Mouse (Mus musculus): ENCODE measurements around the gene Twf1.

DNA sequence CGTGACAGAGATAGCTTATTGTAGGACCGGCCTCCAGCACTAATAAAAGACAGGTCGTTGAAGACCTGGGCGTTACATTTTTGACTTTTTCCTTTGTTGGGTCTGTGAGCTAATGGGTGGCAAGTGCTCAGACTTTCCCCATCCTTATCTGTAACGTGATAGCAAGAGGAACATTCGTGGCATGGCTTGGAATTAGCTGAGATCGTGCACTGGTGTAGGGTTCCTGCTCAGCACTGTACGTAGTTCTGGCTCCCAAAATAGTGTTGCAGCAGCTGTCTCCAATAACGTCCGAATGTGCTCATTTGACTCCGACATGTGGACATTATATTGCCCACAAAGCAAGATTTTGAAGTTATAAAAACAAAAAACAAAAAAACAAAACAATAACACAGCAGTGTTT, 44.8 kb upstream of the Twf1 start:
- TF ChIP-seq CTCF (IDR thresholded peaks at IDR 0.05) (no peak), POLR2A (IDR thresholded peaks at IDR 0.05; ENCODE audit: insufficient read depth, low read depth, low read length) (no peak), EP300 (IDR thresholded peaks at IDR 0.05; ENCODE audit: insufficient read depth, low read depth, low read length) (no peak)
